Mouse (Mus musculus) lung, adult 18-20 months (tissue): ENCODE results near the gene Olfr142.
"Not testable (repeated sequence)": the region's sequence is repeated elsewhere in the genome, so short reads cannot be mapped to it uniquely, and the experiment has no call there.

ENCODE experiments used
- DNase-seq, 2 experiments: peaks; one replicate each; pipeline ENCODE4 v3.0.0; 2022; ENCODE audit warnings: mixed read lengths in 2 of 2

Olfr142 gene

GRCm38 (mm10) chr2:90257492-90257891 lies at the start of gene Olfr142:
Gene Olfr142, minus strand, starts transcription at chr2:90257592.
- DNase-seq: no peak

DNA sequence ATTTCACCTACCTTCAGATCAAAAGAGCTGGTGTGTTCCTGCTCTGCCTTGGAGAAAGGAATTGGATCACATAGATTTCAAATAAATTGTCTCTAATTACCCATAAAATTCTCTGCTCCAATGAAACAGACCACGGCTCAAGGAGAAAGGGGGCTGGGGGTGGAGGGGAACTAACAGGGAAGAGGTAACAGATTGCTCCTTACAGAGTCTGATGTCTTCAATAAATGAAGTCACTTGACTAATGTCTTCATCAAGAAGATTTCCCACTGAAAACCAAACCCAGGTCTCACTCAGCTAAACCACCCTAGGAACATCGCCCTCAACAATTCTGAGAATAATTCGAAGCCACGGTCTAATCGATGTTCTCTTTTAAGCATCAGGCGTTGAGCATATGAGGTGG lies 35.3 kb upstream of the Olfr142 start, which contains the start of gene Olfr1272:
Gene Olfr1272, minus strand, starts transcription at position 101 of the 400 bp plus-strand sequence.
- DNase-seq: no peak

DNA sequence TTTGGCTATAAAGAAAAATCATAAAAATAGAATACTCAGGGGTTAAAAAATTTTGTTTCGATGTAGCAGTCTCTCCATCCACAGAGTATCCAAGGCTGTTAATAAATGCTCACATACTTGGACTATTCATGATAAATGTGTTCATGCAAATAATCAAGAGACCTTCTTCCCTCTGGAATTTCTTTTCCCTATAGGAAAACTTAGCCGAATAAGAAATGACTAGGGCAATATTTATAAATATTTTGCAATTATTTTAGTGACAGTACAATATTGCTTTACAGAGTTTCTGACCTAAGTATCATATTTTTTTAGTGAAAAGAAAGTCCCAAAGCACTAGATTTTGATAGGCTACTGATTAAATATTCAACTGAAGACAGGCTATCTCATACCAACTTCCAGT lies 13.5 kb upstream of the Olfr142 start, which contains the start of gene Olfr1271:
Gene Olfr1271, minus strand, starts transcription at position 101 of the 400 bp plus-strand sequence.
- DNase-seq: no peak

DNA sequence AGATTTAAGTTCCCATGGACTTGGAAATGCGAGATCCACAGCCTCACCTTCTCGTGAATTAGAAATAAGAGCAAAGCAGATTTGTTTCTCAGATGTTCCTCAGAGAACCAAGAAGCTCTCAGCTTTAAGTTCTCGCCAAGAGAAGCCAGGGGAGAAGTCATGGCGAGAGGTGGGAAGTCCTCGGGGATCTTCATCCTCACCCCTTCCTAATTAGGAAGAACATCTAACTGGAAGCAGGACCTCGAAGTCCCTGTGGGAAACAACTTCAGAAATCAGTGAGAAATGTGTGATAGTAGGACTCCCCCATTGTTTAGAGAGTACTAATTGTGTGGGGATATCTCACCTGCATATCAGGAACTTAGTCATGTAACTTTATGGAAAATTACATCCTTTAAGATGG lies 33.0 kb downstream of the Olfr142 start, which contains the start of gene Olfr1506:
Gene Olfr1506, minus strand, starts transcription at position 101 of the 400 bp plus-strand sequence.
- DNase-seq: not testable (repeated sequence)
